Mouse (Mus musculus) midbrain, embryonic 14.5 days (tissue): ENCODE data around the gene Gabbr1. TPM values are rescaled to one million over a fixed set of nuclear protein-coding genes. Genes with fewer than 3 reads are reported as not detected.
A peak's percentile ranks its signal among the peaks of the same experiment; 100 is the strongest.

Source experiments
- ATAC-seq: fragments of 200-750 bp; cut with Nextera tagmentation; 2 replicates; pipeline ENCODE4 v1.8.0; 2017; ENCODE audit warnings: moderate number of reproducible peaks, moderate library complexity; ENCODE audit not compliant: low FRiP score, low TSS enrichment
- DNase-seq: peaks from one replicate; pipeline ENCODE4 v3.0.0-alpha.2; 2015
- H3K27ac ChIP-seq: fragments of 300-500 bp; sonication (generic); replicated peaks from 2 replicates; pipeline ENCODE4 v1.5.1; 2014; ENCODE audit warnings: mild to moderate bottlenecking, low read depth, low read length, moderate library complexity
- H3K27me3 ChIP-seq: fragments of 300-500 bp; sonication (generic); 2 replicates; pipeline ENCODE4 v1.6.1; 2014; ENCODE audit warnings: low read length, control low read depth, mixed read lengths; ENCODE audit not compliant: control insufficient read depth, insufficient read depth
- H3K36me3 ChIP-seq: fragments of 300-500 bp; sonication (generic); 2 replicates; pipeline ENCODE4 v1.6.1; 2014; ENCODE audit warnings: low read length, control low read depth; ENCODE audit not compliant: control insufficient read depth, insufficient read depth
- H3K4me1 ChIP-seq: fragments of 300-500 bp; sonication (generic); 2 replicates; pipeline ENCODE4 v1.6.1; 2014; ENCODE audit warnings: mild to moderate bottlenecking, antibody characterized with exemption, low read length, control low read depth; ENCODE audit not compliant: control insufficient read depth, insufficient read depth
- H3K4me2 ChIP-seq: fragments of 300-500 bp; sonication (generic); 2 replicates; pipeline ENCODE4 v1.6.1; 2014; ENCODE audit warnings: mild to moderate bottlenecking, low read length, moderate library complexity
- H3K4me3 ChIP-seq: fragments of 300-500 bp; sonication (generic); replicated peaks from 2 replicates; pipeline ENCODE4 v1.5.1; 2014; ENCODE audit warnings: low read depth, low read length
- H3K9ac ChIP-seq: fragments of 300-500 bp; sonication (generic); replicated peaks from 2 replicates; pipeline ENCODE4 v1.6.1; 2014; ENCODE audit warnings: mild to moderate bottlenecking, low read length, moderate library complexity
- H3K9me3 ChIP-seq: fragments of 300-500 bp; sonication (generic); 2 replicates; pipeline ENCODE4 v1.6.1; 2016; ENCODE audit warnings: low read length, control low read depth, mixed read lengths; ENCODE audit not compliant: control insufficient read depth
- WGBS: fragments of 180-500 bp; shearing (Covaris S2); extraction: QIAGEN DNeasy Blood & Tissue Kit; methylation state at CpG from one replicate; pipeline ENCODE4 v1.1.7; 2014; 5-methylcytosine and 5-hydroxymethylcytosine counted together
- polyA plus RNA-seq: library from polyadenylated mRNA; unstranded; fragments of >200 nt; fragmentation: Nextera tagmentation; extraction: Ambion mirVana; gene quantifications from 2 replicates; pipeline ENCODE4 v1.2.1, GENCODE M21; 2014

The Gabbr1 gene
- polyA plus RNA-seq, 1 experiment from 2014 or later, result 103 TPM

DNA sequence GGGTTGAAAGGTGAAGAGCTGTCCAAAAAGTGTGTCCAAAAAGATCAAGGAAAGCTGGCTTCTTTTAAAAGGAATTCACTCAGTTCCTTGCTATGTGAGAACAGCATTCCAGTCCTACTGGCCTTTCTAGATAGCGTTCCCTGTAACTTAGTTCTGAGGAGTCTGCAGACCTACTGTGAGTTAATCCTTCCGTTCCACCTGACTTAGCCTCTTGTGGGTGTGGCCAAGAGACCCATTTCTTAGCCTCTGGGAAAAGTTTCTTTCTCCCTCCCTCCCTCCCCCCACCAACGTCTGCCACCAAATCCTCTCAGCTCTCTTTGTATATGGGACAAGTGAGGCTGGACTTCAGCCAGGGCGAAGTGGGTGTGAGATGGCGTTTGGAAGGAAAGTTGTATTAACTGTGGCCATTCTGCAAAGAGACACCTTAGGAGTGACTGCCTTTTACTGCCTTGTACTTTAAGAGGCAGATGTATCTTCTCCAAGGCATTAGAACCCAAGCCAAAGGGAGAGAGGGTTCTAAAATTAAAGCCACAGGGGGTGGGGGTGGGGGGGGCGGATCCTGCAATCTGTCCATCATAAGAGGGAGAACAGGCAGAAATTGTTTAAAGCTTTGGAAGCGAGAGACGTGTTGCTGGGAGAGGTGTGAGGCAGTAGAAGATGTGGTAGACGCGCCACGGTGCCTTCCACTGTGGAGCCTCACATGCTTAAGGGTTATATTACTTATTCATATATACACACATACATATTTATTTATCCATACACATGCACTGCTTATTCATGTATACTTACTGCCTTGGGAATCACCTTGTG, 18.1 kb downstream of the Gabbr1 start:
- no peaks in the 10 kb centered on the region for H3K4me1 ChIP-seq
- H3K27me3 ChIP-seq, result no peaks in the 10 kb centered on the region
- ATAC-seq (no peak), DNase-seq (peak; percentile 46)
- H3K9ac ChIP-seq, result no peak overlapping the region
- peaks cover 98% of the 10 kb centered on the region for H3K36me3 ChIP-seq
- H3K27ac ChIP-seq, result no peak overlapping the region
- no peak overlapping the region for H3K4me2 ChIP-seq
- 48% methylated on average over 11 of the region's 11 CpGs for WGBS
- H3K4me3 ChIP-seq, result no peak overlapping the region
- no peaks in the 10 kb centered on the region for H3K9me3 ChIP-seq

- no peak for ATAC-seq
- Histone ChIP-seq H3K9ac (no peak overlapping the region), H3K9me3 (no peaks in the 10 kb centered on the region), H3K27me3 (no peaks in the 10 kb centered on the region), H3K4me1 (no peaks in the 10 kb centered on the region), H3K4me2 (no peak overlapping the region), H3K4me3 (no peak overlapping the region), H3K27ac (no peak overlapping the region), H3K36me3 (peaks cover 99% of the 10 kb centered on the region)
- no peak for DNase-seq
- 94% methylated on average over 2 of the region's 2 CpGs for WGBS
These were observed 20.2 kb downstream of the Gabbr1 start for GRCm38 (mm10) chr17:37065993-37066392.

DNA sequence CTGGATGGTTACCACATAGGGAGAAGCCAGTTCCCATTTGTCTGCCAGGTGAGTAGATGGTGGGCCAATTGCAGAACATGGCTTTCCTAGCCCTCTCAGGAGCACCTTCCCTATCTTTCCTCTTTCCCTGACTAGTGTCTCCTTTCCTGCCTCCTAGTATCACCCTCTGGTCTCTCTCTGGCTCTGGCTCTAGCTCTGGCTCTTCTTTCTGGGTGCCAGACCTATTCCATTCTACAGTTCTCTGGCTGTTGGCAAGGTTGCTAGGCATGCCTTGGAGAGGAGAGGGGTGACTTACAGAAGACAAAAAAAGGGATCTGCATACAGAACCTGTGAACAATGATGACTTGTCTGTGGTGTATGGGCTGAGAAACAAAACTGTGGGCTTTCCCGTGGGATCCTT, 22.1 kb downstream of the Gabbr1 start:
- Histone ChIP-seq H3K9ac (no peak overlapping the region), H3K27me3 (no peaks in the 10 kb centered on the region), H3K4me2 (no peak overlapping the region), H3K4me3 (no peak overlapping the region), H3K36me3 (peaks cover 99% of the 10 kb centered on the region), H3K27ac (no peak overlapping the region), H3K4me1 (no peaks in the 10 kb centered on the region), H3K9me3 (no peaks in the 10 kb centered on the region)
- DNase-seq (no peak), ATAC-seq (no peak)
- WGBS, result 73% methylated on average over 1 of the region's 1 CpGs

GRCm38 (mm10) chr17:37070121-37070520, 24.4 kb downstream of the Gabbr1 start:
- H3K4me2 ChIP-seq, result no peak overlapping the region
- 88% methylated on average over 8 of the region's 8 CpGs for WGBS

DNA sequence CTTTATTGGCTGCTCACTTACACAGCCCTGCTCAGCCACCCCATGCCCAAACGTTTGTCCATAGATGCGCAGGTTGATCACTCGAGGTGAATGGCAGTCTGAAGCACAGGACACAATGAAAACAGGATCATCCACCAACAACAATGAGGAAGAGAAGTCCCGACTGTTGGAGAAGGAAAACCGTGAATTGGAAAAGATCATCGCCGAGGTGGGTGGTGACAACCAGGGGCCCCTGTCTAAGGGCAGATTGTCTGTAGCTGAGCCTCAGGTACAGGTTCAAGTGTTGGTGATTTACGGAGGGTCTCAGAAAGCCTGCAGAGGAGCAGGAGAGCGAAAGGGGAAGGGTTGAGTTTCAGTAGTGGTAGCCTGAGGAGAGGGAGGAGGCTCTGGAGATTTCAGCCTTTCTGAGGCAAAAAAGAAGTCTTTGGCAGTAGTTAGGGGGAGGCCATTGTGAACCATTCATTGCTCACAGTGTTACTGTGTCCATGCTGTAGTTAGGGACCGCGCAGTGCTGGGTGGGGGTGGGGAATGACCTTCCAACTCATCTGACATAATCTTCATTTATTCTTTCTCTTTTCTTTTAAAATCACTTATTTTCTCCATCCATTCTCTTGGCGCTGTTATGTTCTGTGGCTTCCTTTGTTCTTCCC, 26.4 kb downstream of the Gabbr1 start:
- Histone ChIP-seq H3K9me3 (no peaks in the 10 kb centered on the region), H3K36me3 (peaks cover 95% of the 10 kb centered on the region), H3K4me3 (no peak overlapping the region), H3K4me2 (no peak overlapping the region), H3K27ac (no peak overlapping the region), H3K4me1 (no peaks in the 10 kb centered on the region), H3K27me3 (no peaks in the 10 kb centered on the region), H3K9ac (no peak overlapping the region)
- peak; percentile 41; the same call in 1 of the 2 replicates for ATAC-seq
- WGBS, result 51% methylated on average over 12 of the region's 12 CpGs
- DNase-seq, result no peak

More at GRCm38 (mm10) chr17:37070121-37070520, 24.4 kb downstream of the Gabbr1 start:
- Histone ChIP-seq H3K36me3 (peaks cover 98% of the 10 kb centered on the region), H3K9ac (no peak overlapping the region), H3K27ac (no peak overlapping the region), H3K4me1 (no peaks in the 10 kb centered on the region), H3K9me3 (no peaks in the 10 kb centered on the region), H3K4me3 (no peak overlapping the region), H3K27me3 (no peaks in the 10 kb centered on the region)
- ATAC-seq (no peak), DNase-seq (no peak)

DNA sequence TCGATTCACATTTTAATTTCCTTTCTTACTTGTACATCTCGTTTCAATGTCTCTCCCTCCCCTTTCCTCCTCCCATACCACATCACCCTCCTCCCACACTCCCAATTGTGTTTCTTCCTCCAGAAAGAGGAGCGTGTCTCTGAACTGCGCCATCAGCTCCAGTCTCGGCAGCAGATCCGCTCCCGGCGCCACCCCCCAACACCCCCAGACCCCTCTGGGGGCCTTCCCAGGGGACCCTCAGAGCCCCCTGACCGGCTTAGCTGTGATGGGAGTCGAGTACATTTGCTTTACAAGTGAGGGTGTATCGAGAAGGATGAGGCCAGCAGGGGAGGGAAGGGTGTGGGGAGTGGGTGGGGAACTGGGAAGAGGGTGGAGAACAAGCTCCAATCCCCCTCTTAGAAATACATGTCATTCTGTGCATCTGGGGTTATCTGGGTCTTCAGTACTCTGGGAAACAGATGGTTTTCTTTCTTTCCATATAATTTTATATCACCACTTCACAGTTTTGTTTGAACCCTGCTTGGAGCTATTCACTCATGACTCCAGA, 27.0 kb downstream of the Gabbr1 start:
- Histone ChIP-seq H3K4me1 (no peaks in the 10 kb centered on the region), H3K36me3 (peaks cover 89% of the 10 kb centered on the region), H3K4me2 (no peak overlapping the region), H3K4me3 (no peak overlapping the region), H3K27ac (peak overlapping the region; percentile 55; the same call in 1 of the 2 replicates), H3K27me3 (no peaks in the 10 kb centered on the region), H3K9ac (no peak overlapping the region), H3K9me3 (no peaks in the 10 kb centered on the region)
- ATAC-seq (peak; percentile 51; the same call in 1 of the 2 replicates), DNase-seq (no peak)
- 20% methylated on average over 11 of the region's 11 CpGs for WGBS

DNA sequence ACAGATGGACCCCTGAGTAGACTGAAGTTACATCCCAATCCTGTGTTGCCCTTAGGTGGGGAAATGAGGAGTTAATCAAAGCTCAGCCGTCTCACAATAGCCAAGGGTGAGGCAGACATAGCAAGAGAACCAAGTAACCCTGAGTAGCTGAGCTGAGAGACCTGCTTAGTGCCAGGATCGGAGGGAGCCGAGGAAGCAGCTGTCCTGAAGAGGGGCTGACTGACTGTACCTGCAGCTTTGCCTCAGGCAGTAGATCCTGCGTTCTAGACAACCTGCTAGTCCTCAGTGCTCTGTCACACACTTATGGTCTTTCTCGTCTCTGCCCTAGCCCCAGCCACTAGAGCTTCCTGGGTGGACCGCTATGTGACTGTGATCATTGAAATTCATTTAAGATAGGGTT, 29.4 kb downstream of the Gabbr1 start:
- ATAC-seq, result no peak
- 93% methylated on average over 6 of the region's 6 CpGs for WGBS
- H3K36me3 ChIP-seq, result peaks cover 65% of the 10 kb centered on the region
- H3K4me1 ChIP-seq, result peaks cover 17% of the 10 kb centered on the region
- no peak overlapping the region for H3K9ac ChIP-seq
- no peak overlapping the region for H3K4me2 ChIP-seq
- H3K27me3 ChIP-seq, result no peaks in the 10 kb centered on the region
- no peak overlapping the region for H3K4me3 ChIP-seq
- no peak for DNase-seq
- no peak overlapping the region for H3K27ac ChIP-seq
- H3K9me3 ChIP-seq, result no peaks in the 10 kb centered on the region

GRCm38 (mm10) chr17:37075766-37076165, 30.0 kb downstream of the Gabbr1 start:
- H3K4me3 ChIP-seq, result no peak overlapping the region
- DNase-seq (no peak), ATAC-seq (no peak)
- H3K4me2 ChIP-seq, result no peak overlapping the region
- no peaks in the 10 kb centered on the region for H3K27me3 ChIP-seq
- no peak overlapping the region for H3K27ac ChIP-seq
- 90% methylated on average over 2 of the region's 2 CpGs for WGBS
- H3K4me1 ChIP-seq, result peaks cover 17% of the 10 kb centered on the region
- H3K36me3 ChIP-seq, result peaks cover 59% of the 10 kb centered on the region
- no peak overlapping the region for H3K9ac ChIP-seq
- H3K9me3 ChIP-seq, result no peaks in the 10 kb centered on the region
